Mouse (Mus musculus) left cerebral cortex, postnatal 25 days (tissue): ENCODE results near the gene Prr36. TPM values are rescaled to one million over a fixed set of nuclear protein-coding genes. Genes with fewer than 3 reads are reported as not detected.

ENCODE experiments used
- DNase-seq, 2 experiments: peaks; one replicate each; pipeline ENCODE4 v3.0.0; 2022; ENCODE audit warnings: low spot score in 2 of 2, mixed read lengths in 1 of 2
- intact Hi-C: fragments of 180-260 bp; cut with DNase I; formaldehyde crosslinking; loops from one replicate; pipeline ENCODE4 v1.15.1; 2025
- total RNA-seq, 2 experiments: library from RNA; stranded (reverse); gene quantifications; 2 replicates each; pipeline ENCODE4 v1.2.3; 2021

The Prr36 gene
- total RNA-seq, 2 experiments from 2014 or later, result 37.7 to 41.3 TPM

DNA sequence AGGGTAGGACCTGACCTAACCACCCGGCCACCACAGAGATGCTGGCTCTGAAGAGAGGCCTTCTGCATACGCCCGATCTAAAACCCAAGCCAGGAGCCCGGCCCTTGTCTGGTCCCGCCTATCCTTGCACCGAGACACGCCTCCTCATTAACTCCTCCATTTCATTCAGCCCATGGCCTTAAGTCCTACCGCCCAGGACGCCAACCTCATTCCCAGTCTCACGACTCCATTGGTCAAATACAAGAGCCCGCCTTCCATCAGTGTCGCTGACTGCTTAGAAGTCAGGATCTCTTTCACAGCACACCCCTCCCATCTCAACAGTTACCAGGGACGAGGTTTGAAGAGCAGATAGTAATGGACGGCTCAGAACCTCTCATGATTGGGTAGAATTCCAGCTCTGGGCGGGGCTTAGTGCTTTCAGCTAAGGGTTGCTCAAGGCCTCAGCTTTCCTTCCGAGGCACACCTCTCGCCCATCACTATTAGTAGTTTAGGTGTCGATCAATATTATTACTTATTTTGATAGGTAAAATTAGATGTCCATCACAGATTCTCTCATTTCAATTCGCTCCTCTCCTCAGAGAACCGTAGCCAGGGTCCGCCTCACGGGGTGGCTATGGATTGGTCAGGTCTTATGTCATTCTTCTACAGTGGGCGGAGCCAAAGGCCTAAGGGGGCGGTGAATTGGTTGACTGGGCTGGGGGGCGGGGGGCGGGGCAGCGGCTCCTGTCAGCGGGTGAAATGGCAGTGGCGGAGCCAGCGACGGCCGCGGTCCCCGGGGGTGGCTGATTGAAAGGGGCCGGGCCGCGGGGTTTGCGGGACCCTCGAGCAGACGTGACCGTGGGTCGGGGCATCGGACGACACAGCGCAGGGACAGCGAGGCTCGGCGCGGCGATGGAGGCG, 51.2 kb downstream of the Prr36 start, which contains the start of gene Evi5l:
Evi5l (plus strand) TSS at position 716 of the 900 bp plus-strand sequence.
- intact Hi-C loops, result loop anchor here (10.0 kb wide), 3 partner anchors 159 to 449 kb away; partner anchors contain the start of genes Ccl25, Cers4, Elavl1 and Zfp958
- DNase-seq, result peak; percentile 97 to 100

DNA sequence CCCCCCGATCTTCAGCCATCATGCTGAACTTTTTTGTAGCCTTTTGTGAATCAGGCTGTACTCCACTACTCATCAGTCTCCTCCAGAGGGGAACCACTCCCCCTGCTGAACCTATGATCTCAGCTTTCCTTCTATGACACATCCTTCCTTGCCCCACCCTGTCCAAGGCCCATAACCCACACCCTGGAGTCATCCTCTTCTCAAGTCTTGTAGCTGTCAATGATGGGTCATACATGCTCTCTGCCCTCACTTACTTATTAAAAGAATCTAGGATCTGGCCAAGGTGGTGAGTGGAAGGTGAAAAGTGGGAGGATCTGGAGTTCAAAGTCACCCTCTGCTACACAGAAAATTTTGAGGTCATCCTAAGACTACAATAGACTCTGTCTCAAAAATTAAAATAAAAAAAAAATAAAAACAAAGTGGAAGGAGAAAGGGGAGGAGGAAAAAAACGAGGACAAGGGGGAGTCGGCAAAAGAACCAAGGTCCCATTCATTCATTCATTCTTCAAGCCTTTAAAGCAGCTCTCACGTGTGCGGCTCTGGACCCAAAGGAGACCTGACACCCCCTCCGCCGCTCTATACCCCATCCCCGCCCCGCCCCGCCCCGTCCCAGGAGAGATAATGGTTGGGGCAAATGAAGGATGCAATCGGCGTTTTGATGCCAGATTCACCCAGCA, 51.9 kb downstream of the Prr36 start:
- DNase-seq, result no peak
- intact Hi-C loops, result loop anchor here (10.0 kb wide), 3 partner anchors 159 to 449 kb away; partner anchors contain the start of genes Ccl25, Cers4, Elavl1 and Zfp958

DNA sequence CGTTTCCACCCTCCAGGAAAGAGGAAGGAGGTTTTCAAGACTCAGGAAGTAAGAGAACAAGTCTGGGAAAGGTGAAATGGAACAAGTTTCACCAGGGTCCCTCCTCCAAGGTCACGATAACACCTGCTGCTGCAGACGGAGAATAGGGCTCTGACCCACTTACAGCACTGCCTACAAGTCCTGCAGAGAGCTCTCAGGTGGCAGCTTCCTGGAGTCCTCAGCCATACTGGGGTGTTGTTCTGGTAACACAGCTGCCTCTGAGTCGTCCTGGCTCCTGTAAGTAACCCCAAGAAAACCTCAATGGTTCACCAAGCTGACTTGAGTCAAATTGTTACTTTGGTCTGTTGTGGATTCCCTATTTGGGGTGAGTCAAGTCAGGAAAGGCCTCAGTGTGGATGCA, 54.5 kb downstream of the Prr36 start:
- no peak for DNase-seq
- intact Hi-C loops, result loop anchor here (10.0 kb wide), 3 partner anchors 162 to 452 kb away; partner anchors contain the start of genes Ccl25, Cers4, Elavl1 and Zfp958

Other genes with a start within 250 kb of the Prr36 start
- gene Cd209f, start 111.6 kb downstream of the Prr36 start, total RNA-seq, result under 1 TPM in 1 of 2 experiments, not detected in 1; 0.48 TPM
- gene Cd209g, start 83.4 kb downstream of the Prr36 start, total RNA-seq, result not detected
- 100 to 1,000 TPM; 106 to 108 TPM for gene Evi5l, start 50.9 kb downstream of the Prr36 start, total RNA-seq
- not detected for gene Lrrc8e, start 9.4 kb upstream of the Prr36 start, total RNA-seq
- gene Map2k7, start 21.3 kb upstream of the Prr36 start, total RNA-seq, result 10 to 100 TPM; 85.7 to 87.5 TPM
- under 1 TPM; 0.23 to 0.57 TPM for gene Gm49320, start 21.4 kb upstream of the Prr36 start, total RNA-seq
- 1 to 10 TPM; 6.4 to 7.8 TPM for gene Tgfbr3l, start 30.8 kb upstream of the Prr36 start, total RNA-seq
- gene Snapc2, start 35.6 kb upstream of the Prr36 start, total RNA-seq, result 10 to 100 TPM; 32.4 to 33.2 TPM
- 100 to 1,000 TPM; 607 to 649 TPM for gene Ctxn1, start 41.8 kb upstream of the Prr36 start, total RNA-seq
- gene Timm44, start 58.5 kb upstream of the Prr36 start, total RNA-seq, result 10 to 100 TPM; 60.4 to 66.8 TPM
- gene Ccl25, start 107.8 kb upstream of the Prr36 start, total RNA-seq, result 10 to 100 TPM; 21.8 to 28.1 TPM
- gene Elavl1, start 108.0 kb upstream of the Prr36 start, total RNA-seq, result 10 to 100 TPM; 72.2 to 76.6 TPM